Mouse (Mus musculus) embryonic facial prominence, embryonic 15.5 days (tissue): Measurements from ENCODE around the gene Anxa1. TPM values are rescaled to one million over a fixed set of nuclear protein-coding genes. Genes with fewer than 3 reads are reported as not detected.

Experiments used
- polyA plus RNA-seq: library from polyadenylated mRNA; unstranded; fragments of >200 nt; fragmentation: Nextera tagmentation; extraction: Ambion mirVana; gene quantifications from 2 replicates; pipeline ENCODE4 v1.2.1, GENCODE M21; 2015

Anxa1 gene
- polyA plus RNA-seq, 1 experiment from 2014 or later, result 632 TPM

Other genes starting within 250 kb of the Anxa1 start
- 6.3 and 14.9 TPM in 2 replicates for gene Aldh1a1, start 101.8 kb upstream of the Anxa1 start, polyA plus RNA-seq